Mouse (Mus musculus) hindbrain, embryonic 16.5 days (tissue): ENCODE data around the gene Ide. TPM values are rescaled to one million over a fixed set of nuclear protein-coding genes. Genes with fewer than 3 reads are reported as not detected.

Experiments used
- ATAC-seq: fragments of 200-750 bp; cut with Nextera tagmentation; 2 replicates; pipeline ENCODE4 v1.8.0; 2017; ENCODE audit warnings: moderate TSS enrichment, moderate library complexity
- H3K27ac ChIP-seq: fragments of 300-500 bp; sonication (generic); 2 replicates; pipeline ENCODE4 v1.5.1; 2014; ENCODE audit warnings: low read depth, mild to moderate bottlenecking, control low read depth, low read length, moderate library complexity
- H3K27me3 ChIP-seq: fragments of 300-500 bp; sonication (generic); replicated peaks from 2 replicates; pipeline ENCODE4 v1.6.1; 2014; ENCODE audit warnings: low read length; ENCODE audit not compliant: control insufficient read depth, insufficient read depth
- H3K36me3 ChIP-seq: fragments of 300-500 bp; sonication (generic); 2 replicates; pipeline ENCODE4 v1.6.1; 2014; ENCODE audit warnings: mild to moderate bottlenecking, low read length, moderate library complexity, mixed read lengths; ENCODE audit not compliant: control insufficient read depth, insufficient read depth
- H3K4me1 ChIP-seq: fragments of 300-500 bp; sonication (generic); 2 replicates; pipeline ENCODE4 v1.6.1; 2014; ENCODE audit warnings: low read depth, low read length; ENCODE audit not compliant: control insufficient read depth, insufficient read depth
- H3K4me2 ChIP-seq: fragments of 300-500 bp; sonication (generic); 2 replicates; pipeline ENCODE4 v1.6.1; 2014; ENCODE audit warnings: mild to moderate bottlenecking, low read length, control low read depth, moderate library complexity
- H3K4me3 ChIP-seq: fragments of 300-500 bp; sonication (generic); 2 replicates; pipeline ENCODE4 v1.5.1; 2014; ENCODE audit warnings: mild to moderate bottlenecking, low read length, control low read depth, moderate library complexity
- H3K9ac ChIP-seq: fragments of 300-500 bp; sonication (generic); 2 replicates; pipeline ENCODE4 v1.6.1; 2014; ENCODE audit warnings: low read depth, mild to moderate bottlenecking, control low read depth, low read length, moderate library complexity
- H3K9me3 ChIP-seq: fragments of 300-500 bp; sonication (generic); 2 replicates; pipeline ENCODE4 v1.6.1; 2014; ENCODE audit warnings: mild to moderate bottlenecking, low read length, moderate library complexity; ENCODE audit not compliant: control insufficient read depth
- WGBS: fragments of 180-500 bp; shearing (Covaris S2); extraction: QIAGEN DNeasy Blood & Tissue Kit; methylation state at CpG from one replicate; pipeline ENCODE4 v1.1.7; 2014; 5-methylcytosine and 5-hydroxymethylcytosine counted together
- polyA plus RNA-seq: library from polyadenylated mRNA; unstranded; fragments of >200 nt; fragmentation: Nextera tagmentation; extraction: Ambion mirVana; gene quantifications from 2 replicates; pipeline ENCODE4 v1.2.1, GENCODE M21; 2015

Ide gene
- polyA plus RNA-seq = 44.2 and 51.5 TPM in 2 replicates

GRCm38 (mm10) chr19:37337752-37338151, at the start of gene Ide:
TSS of gene Ide (minus strand) at chr19:37337852.
- no peak for ATAC-seq
- Histone ChIP-seq H3K4me3 (no peak within 1 kb of the TSS), H3K9ac (no peak within 1 kb of the TSS), H3K27me3 (no peaks in the 10 kb centered on the region), H3K36me3 (no peaks in the 10 kb centered on the region), H3K4me2 (no peak within 1 kb of the TSS), H3K9me3 (no peaks in the 10 kb centered on the region), H3K27ac (no peak within 1 kb of the TSS), H3K4me1 (no peaks in the 10 kb centered on the region)
- WGBS = 75% methylated on average over 4 of the region's 4 CpGs

- no peak overlapping the region for H3K4me3 ChIP-seq
- no peaks in the 10 kb centered on the region for H3K4me1 ChIP-seq
- no peak overlapping the region for H3K27ac ChIP-seq
- 78% methylated on average over 3 of the region's 3 CpGs for WGBS
- ATAC-seq = no peak
- no peaks in the 10 kb centered on the region for H3K27me3 ChIP-seq
- H3K9me3 ChIP-seq = no peaks in the 10 kb centered on the region
- H3K4me2 ChIP-seq = no peak overlapping the region
- no peaks in the 10 kb centered on the region for H3K36me3 ChIP-seq
- no peak overlapping the region for H3K9ac ChIP-seq
Measured at GRCm38 (mm10) chr19:37386126-37386525, 48.5 kb upstream of the Ide start.

- no peak for ATAC-seq
- no peak overlapping the region for H3K27ac ChIP-seq
- no peaks in the 10 kb centered on the region for H3K27me3 ChIP-seq
- no peak overlapping the region for H3K4me2 ChIP-seq
- 84% methylated on average over 6 of the region's 6 CpGs for WGBS
- no peaks in the 10 kb centered on the region for H3K36me3 ChIP-seq
- no peak overlapping the region for H3K4me3 ChIP-seq
- H3K9me3 ChIP-seq = no peaks in the 10 kb centered on the region
- H3K4me1 ChIP-seq = peaks cover 2% of the 10 kb centered on the region; the same call in 1 of the 2 replicates
- H3K9ac ChIP-seq = no peak overlapping the region
Measured at GRCm38 (mm10) chr19:37378816-37379215, 41.2 kb upstream of the Ide start.

- no peaks in the 10 kb centered on the region for H3K27me3 ChIP-seq
- H3K4me2 ChIP-seq = peak overlapping the region; percentile 90
- H3K27ac ChIP-seq = no peak overlapping the region
- ATAC-seq = no peak
- 20% methylated on average over 8 of the region's 8 CpGs for WGBS
- peaks cover 2% of the 10 kb centered on the region; the same call in 1 of the 2 replicates for H3K4me1 ChIP-seq
- no peaks in the 10 kb centered on the region for H3K9me3 ChIP-seq
- H3K9ac ChIP-seq = no peak overlapping the region
- H3K36me3 ChIP-seq = no peaks in the 10 kb centered on the region
- H3K4me3 ChIP-seq = peak overlapping the region; percentile 86
Measured at GRCm38 (mm10) chr19:37377404-37377990, 39.8 kb upstream of the Ide start.

DNA sequence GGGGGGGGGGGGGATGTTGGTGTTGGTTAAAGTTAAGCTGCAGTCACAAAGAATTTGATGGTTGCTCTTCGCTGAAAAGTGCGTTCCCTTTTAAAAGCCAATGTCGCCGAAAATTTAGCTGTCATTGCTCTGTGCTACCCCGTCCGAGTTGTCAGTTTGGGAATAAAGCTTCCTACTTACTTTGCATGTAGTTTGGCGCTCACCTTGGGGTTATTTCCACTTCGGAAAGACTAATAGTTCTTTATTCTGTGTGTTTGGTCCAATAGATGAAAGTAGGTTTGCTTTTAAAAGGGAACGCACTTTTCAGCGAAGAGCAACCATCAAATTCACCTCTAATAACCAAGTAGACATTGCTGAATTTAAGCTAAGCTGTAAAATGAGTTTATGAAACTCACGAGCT, 39.2 kb upstream of the Ide start:
- Histone ChIP-seq H3K9ac (peak overlapping the region; percentile 60; the same call in 1 of the 2 replicates), H3K27ac (no peak overlapping the region), H3K36me3 (no peaks in the 10 kb centered on the region), H3K9me3 (no peaks in the 10 kb centered on the region), H3K27me3 (no peaks in the 10 kb centered on the region), H3K4me2 (peak overlapping the region; percentile 90), H3K4me1 (peaks cover 2% of the 10 kb centered on the region; the same call in 1 of the 2 replicates), H3K4me3 (peak overlapping the region; percentile 86)
- ATAC-seq = no peak
- 2% methylated on average over 11 of the region's 11 CpGs for WGBS

- Histone ChIP-seq H3K27me3 (no peaks in the 10 kb centered on the region), H3K9me3 (no peaks in the 10 kb centered on the region), H3K36me3 (no peaks in the 10 kb centered on the region), H3K4me1 (peaks cover 2% of the 10 kb centered on the region; the same call in 1 of the 2 replicates), H3K4me2 (peak within 1 kb of the TSS; percentile 90), H3K27ac (peak within 1 kb of the TSS; percentile 95), H3K9ac (peak within 1 kb of the TSS; percentile 82), H3K4me3 (peak within 1 kb of the TSS; percentile 86)
- ATAC-seq = peak; percentile 100
- WGBS = under 1% methylated on average over 73 of the region's 73 CpGs
Measured at GRCm38 (mm10) chr19:37375755-37376615, 38.3 kb upstream of the Ide start, which contains the start of gene Kif11. TSS of gene Kif11 (plus strand) at chr19:37376403.

- H3K4me2 ChIP-seq = peak overlapping the region; percentile 72
- 20% methylated on average over 7 of the region's 7 CpGs for WGBS
- peak overlapping the region; percentile 86 for H3K4me3 ChIP-seq
- peak overlapping the region; percentile 95 for H3K27ac ChIP-seq
- no peaks in the 10 kb centered on the region for H3K36me3 ChIP-seq
- H3K4me1 ChIP-seq = peaks cover 2% of the 10 kb centered on the region; the same call in 1 of the 2 replicates
- ATAC-seq = no peak
- H3K9ac ChIP-seq = peak overlapping the region; percentile 82
- no peaks in the 10 kb centered on the region for H3K9me3 ChIP-seq
- no peaks in the 10 kb centered on the region for H3K27me3 ChIP-seq
Measured at GRCm38 (mm10) chr19:37374941-37375754, 37.5 kb upstream of the Ide start.

- Histone ChIP-seq H3K27ac (no peak overlapping the region), H3K4me2 (no peak overlapping the region), H3K36me3 (no peaks in the 10 kb centered on the region), H3K9me3 (no peaks in the 10 kb centered on the region), H3K4me1 (no peaks in the 10 kb centered on the region), H3K27me3 (no peaks in the 10 kb centered on the region), H3K9ac (no peak overlapping the region), H3K4me3 (no peak overlapping the region)
- no peak for ATAC-seq
- 91% methylated on average over 5 of the region's 5 CpGs for WGBS
Measured at GRCm38 (mm10) chr19:37370356-37370755, 32.7 kb upstream of the Ide start.
